Mouse (Mus musculus) cerebellum, adult 2 months (tissue): ENCODE data around the gene Tbc1d1. TPM values are rescaled to one million over a fixed set of nuclear protein-coding genes. Genes with fewer than 3 reads are reported as not detected.

Source experiments
- DNase-seq, 2 experiments: peaks; one replicate each; pipeline ENCODE4 v3.0.0; 2021
- H3K27ac ChIP-seq: fragments of 200-500 bp; 2 replicates; pipeline ENCODE4 v1.5.1; 2012; ENCODE audit warnings: low read length, control low read depth, inconsistent platforms; ENCODE audit not compliant: insufficient read depth
- H3K27me3 ChIP-seq: fragments of 200-500 bp; 2 replicates; pipeline ENCODE4 v1.6.1; 2012; ENCODE audit warnings: inconsistent platforms, mild to moderate bottlenecking, low read length, moderate library complexity; ENCODE audit not compliant: control insufficient read depth, insufficient read depth
- H3K4me1 ChIP-seq: fragments of 200-500 bp; 2 replicates; pipeline ENCODE4 v1.6.1; 2011; ENCODE audit warnings: low read length; ENCODE audit not compliant: control insufficient read depth, insufficient read depth
- H3K4me3 ChIP-seq: fragments of 200-500 bp; replicated peaks from 2 replicates; pipeline ENCODE3; 2011; ENCODE audit warnings: mild to moderate bottlenecking, low read depth, low read length, control low read depth; ENCODE audit not compliant: insufficient read depth
- CTCF ChIP-seq: fragments of 200-500 bp; IDR thresholded peaks from 2 replicates; pipeline ENCODE4 v1.5.1; 2011; ENCODE audit warnings: low read depth, mild to moderate bottlenecking, control low read depth, low read length, moderate library complexity, borderline replicate concordance; ENCODE audit not compliant: insufficient read depth
- POLR2A ChIP-seq: fragments of 200-500 bp; IDR thresholded peaks from 2 replicates; pipeline ENCODE4 v1.6.1; 2011; ENCODE audit warnings: low read length, control low read depth, borderline replicate concordance; ENCODE audit not compliant: insufficient read depth
- WGBS: fragments of 180-500 bp; shearing (Covaris S2); methylation state at CpG from one replicate; pipeline ENCODE4 v1.1.7; 2018; 5-methylcytosine and 5-hydroxymethylcytosine counted together
- polyA plus RNA-seq: library from polyadenylated mRNA; depleted of rRNA; stranded (reverse); fragments of >200 nt; gene quantifications from 2 replicates; pipeline ENCODE4 v1.2.3, GENCODE M21; 2012

Tbc1d1 gene
- polyA plus RNA-seq, 1 experiment, result 17.7 TPM

DNA sequence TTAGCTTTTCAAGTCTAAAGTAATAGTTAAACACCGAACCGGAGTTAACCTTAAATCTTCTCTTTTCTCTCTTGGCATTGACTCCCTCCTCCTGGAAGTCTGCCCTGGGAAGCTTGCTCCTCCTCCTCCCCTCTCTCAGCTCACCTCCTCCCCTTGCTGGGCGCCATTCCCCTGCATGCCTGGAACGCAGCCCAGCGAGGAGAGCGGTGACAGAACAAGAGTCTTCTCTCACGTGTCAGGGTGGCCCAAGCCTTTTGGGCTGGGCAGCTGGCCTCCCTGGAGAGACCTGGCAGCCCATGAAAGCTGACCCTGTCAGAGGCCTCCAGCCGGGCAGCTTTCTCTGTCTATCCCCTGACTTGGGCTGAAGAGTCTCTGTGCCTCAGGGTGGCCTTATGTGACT, 211.3 kb downstream of the Tbc1d1 start:
- TF ChIP-seq CTCF (no peak), POLR2A (no peak)
- Histone ChIP-seq H3K27ac (no peak overlapping the region), H3K4me1 (no peaks in the 10 kb centered on the region), H3K4me3 (no peak overlapping the region), H3K27me3 (no peaks in the 10 kb centered on the region)
- peak; percentile 20 to 38 for DNase-seq
- WGBS, result 14% methylated on average over 8 of the region's 8 CpGs

DNA sequence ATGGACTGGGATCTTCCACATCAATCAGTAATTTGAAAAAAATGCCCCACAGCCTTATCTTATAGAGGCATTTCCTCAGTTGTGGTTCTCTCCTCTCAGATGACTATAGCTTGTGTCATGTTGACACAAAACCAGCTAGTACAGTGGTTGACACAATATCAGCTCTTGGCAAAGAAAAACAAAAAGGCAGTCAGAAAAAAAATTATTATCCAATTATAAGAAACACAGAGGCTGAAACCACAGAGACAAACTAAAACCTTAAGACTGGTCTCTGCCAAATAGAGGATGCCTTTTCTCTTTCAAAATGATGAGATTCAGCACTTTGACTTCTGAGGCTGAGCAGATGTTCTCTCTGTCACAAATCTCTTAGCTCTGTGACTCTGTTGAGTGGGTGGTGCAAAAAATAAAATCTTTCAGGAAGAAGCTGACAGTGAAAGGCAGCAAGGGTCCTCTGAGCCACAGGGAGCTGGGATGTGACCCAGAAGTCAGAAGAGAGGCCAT, 215.3 kb downstream of the Tbc1d1 start:
- DNase-seq, result no peak
- Histone ChIP-seq H3K27ac (no peak overlapping the region), H3K27me3 (no peaks in the 10 kb centered on the region), H3K4me3 (no peak overlapping the region), H3K4me1 (no peaks in the 10 kb centered on the region)
- TF ChIP-seq POLR2A (no peak), CTCF (no peak)

DNA sequence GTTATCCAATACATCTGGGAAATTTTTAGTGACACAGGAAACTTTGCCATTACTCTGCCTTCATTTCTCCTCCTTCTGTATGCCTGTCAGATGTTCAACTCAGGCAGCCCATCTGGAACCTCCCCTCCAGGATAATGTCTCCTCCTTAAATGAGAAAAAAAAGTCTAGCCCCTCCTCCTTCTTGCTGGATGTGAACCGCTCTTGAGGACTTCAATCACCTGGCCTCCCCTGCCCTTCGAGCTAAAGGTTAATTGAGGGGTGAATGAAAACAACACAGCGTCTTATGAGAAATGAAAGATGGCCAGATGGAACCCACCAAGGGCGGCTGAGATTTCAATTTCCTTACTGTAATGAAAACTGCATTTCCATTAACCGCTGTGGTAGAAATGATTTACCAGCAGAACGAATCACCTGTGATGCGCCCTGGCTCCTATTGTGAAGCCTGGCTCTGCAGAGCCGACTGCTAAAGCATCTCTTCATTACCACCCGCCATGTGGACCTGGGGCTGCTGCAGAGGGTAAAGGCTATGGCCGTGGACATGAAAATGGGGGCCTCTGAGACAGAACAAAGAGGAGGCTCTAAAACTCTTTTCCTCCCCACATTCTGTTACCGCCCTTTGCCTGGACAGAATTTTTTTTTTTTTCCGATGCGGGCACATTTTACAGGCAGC, 216.3 kb downstream of the Tbc1d1 start:
- Histone ChIP-seq H3K27ac (no peak overlapping the region), H3K27me3 (no peaks in the 10 kb centered on the region), H3K4me3 (no peak overlapping the region), H3K4me1 (no peaks in the 10 kb centered on the region)
- DNase-seq, result no peak
- WGBS, result 82% methylated on average over 13 of the region's 13 CpGs
- TF ChIP-seq CTCF (no peak), POLR2A (no peak)

DNA sequence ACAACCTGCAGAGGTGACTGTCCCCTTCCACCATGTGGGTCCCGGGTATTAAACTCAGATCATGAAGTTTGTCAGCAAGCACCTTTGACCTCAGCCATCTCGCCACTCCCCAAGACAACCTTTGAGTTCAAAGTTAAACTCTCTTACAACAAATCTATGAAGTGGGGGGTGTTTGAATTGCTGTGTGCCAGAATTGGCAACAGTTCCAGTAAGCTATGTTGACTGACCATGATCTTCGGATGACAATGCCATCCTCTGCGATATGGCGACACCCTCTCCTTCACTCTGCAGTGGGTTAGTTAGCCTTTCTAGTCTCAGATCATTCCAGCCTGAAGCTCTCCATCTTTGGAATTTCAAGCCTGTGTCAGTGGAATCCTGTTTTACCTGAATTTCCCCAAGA, 217.6 kb downstream of the Tbc1d1 start:
- TF ChIP-seq POLR2A, result no peak
- no peak for TF ChIP-seq CTCF
- Histone ChIP-seq H3K27ac (no peak overlapping the region), H3K4me3 (no peak overlapping the region), H3K4me1 (no peaks in the 10 kb centered on the region), H3K27me3 (no peaks in the 10 kb centered on the region)
- no peak for DNase-seq
- WGBS, result 98% methylated on average over 5 of the region's 5 CpGs

DNA sequence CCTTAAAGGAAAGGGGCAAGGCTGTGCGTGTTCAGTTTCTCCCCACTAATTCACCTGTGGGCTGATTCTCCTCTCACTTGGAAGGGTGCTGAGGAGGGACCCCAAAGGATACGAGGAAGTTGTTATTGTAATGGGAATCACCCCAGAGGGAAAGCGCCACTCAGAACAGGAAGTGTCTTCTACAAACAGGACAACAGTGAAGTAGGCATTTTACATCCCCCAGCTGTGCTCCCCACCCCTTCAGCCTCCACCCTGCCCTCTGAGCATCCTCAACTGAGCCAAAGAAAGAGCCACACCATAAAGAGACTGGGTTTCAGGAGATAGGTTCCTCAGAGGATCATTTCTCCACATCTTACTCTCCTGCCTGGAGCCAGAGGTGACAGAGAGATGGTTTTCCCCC, 219.7 kb downstream of the Tbc1d1 start:
- H3K4me3 ChIP-seq, result no peak overlapping the region
- 92% methylated on average over 3 of the region's 3 CpGs for WGBS
- TF ChIP-seq POLR2A (no peak), CTCF (no peak)
- no peaks in the 10 kb centered on the region for H3K4me1 ChIP-seq
- no peak overlapping the region for H3K27ac ChIP-seq
- no peaks in the 10 kb centered on the region for H3K27me3 ChIP-seq
- no peak for DNase-seq

DNA sequence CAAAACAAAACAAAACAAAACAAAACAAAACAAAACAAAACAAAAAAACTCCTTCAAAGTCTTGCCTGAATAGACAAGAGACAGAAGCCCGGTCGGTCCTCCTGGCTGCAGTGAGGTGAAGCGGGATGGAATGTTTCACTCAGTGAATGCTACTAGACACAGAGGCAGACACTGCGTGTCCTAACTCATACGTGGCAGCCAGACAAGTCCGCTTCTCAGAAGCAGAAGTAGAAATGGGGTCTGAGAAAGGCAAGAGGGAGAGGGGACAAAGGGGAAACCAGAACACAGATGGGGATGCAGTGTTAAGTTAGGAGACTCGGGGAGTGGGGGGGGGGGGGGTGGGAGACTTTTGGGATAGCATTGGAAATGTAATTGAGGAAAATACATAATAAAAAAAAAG, 220.4 kb downstream of the Tbc1d1 start:
- H3K4me1 ChIP-seq, result no peaks in the 10 kb centered on the region
- TF ChIP-seq CTCF (no peak), POLR2A (no peak)
- no peak for DNase-seq
- H3K27me3 ChIP-seq, result no peaks in the 10 kb centered on the region
- H3K27ac ChIP-seq, result no peak overlapping the region
- H3K4me3 ChIP-seq, result no peak overlapping the region
- 69% methylated on average over 7 of the region's 7 CpGs for WGBS

DNA sequence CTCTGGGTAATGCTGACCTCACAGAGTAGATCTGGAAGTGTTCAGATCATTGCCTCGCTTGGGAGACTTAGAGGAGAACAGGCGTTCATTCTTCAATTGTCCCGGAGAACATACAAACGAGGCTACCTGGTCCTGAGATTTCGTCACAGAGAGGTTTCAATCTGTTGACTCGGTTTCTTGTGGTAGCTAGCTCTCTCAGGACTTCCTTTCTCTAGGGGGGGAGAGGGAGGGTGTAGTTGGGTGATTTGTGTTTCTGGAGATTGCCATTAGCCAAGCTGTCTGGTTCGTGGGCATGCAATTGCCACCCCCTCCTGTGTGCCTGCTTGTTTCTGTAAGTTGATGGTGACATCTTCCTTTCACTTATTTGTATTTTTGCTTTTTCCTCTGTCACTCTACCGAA, 221.6 kb downstream of the Tbc1d1 start:
- Histone ChIP-seq H3K27me3 (no peaks in the 10 kb centered on the region), H3K4me1 (no peaks in the 10 kb centered on the region), H3K4me3 (no peak overlapping the region), H3K27ac (no peak overlapping the region)
- DNase-seq, result no peak
- TF ChIP-seq CTCF, result no peak
- no peak for TF ChIP-seq POLR2A
- 80% methylated on average over 8 of the region's 8 CpGs for WGBS

DNA sequence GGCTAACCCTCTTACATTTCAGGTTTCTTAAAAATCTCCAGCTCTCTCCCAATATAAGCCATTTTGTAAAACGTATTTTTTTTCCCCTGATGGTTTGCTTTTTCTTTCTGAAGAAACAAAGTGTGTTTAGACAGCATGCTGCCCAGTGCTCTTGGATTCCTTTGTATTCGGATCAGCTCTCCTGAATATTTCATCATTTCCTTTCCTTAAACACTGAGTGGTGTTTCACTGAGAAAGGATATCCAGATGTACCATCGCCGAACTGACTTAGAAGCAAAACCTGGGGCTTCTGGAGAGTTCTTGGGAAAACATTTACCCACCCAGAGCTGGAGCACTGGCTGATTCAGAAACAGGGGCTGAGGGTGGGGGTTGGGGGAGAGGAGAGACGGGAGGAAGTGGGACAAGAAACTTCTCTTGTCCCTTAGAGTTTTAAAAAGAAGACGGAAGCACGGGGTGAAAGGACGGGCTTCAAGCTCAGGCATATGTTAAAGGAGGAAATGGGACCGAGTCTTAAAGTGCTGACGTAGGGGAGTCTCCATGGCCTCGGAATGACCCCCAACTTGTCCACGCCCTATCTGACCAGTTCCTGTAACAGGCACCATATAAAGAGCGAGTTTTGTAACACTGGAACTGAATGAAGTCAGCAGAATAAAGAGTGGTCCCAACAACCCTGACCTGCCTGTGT, 222.6 kb downstream of the Tbc1d1 start:
- TF ChIP-seq CTCF, result no peak
- TF ChIP-seq POLR2A, result no peak
- Histone ChIP-seq H3K27ac (no peak overlapping the region), H3K4me3 (no peak overlapping the region), H3K27me3 (no peaks in the 10 kb centered on the region), H3K4me1 (no peaks in the 10 kb centered on the region)
- DNase-seq, result no peak
- WGBS, result 85% methylated on average over 13 of the region's 13 CpGs
